Mouse (Mus musculus): Measurements from ENCODE around the gene Tbc1d8. TPM values are rescaled to one million over a fixed set of nuclear protein-coding genes. Genes with fewer than 3 reads are reported as not detected.

Tbc1d8 gene
- polyA plus RNA-seq, 1 experiment from 2014 or later: 11.7 TPM

- H3K9me3 ChIP-seq: 0 out of 2 replicates have a peak, but pooled peaks cover 4% of the 10 kb centered on the region
- peak overlapping the region; percentile 84 for H3K4me3 ChIP-seq
- peak overlapping the region; percentile 100 for H3K4me2 ChIP-seq
- WGBS: 72% methylated on average over 5 of the region's 5 CpGs
- H3K27ac ChIP-seq (replicated peaks): no peak overlapping the region
- H3K27me3 ChIP-seq (replicated peaks): 0 out of 2 replicates have a peak, but pooled peaks cover 4% of the 10 kb centered on the region
- no peak for ATAC-seq (ENCODE audit: extremely low read depth, insufficient number of reproducible peaks, low FRiP score, low TSS enrichment)
- peaks cover 32% of the 10 kb centered on the region for H3K4me1 ChIP-seq
- peak overlapping the region; percentile 91 for H3K9ac ChIP-seq
- 0 out of 2 replicates have a peak, but pooled peaks cover 4% of the 10 kb centered on the region for H3K36me3 ChIP-seq
These were observed 1.5 kb downstream of the Tbc1d8 start for GRCm38 (mm10) chr1:39477064-39477463.

GRCm38 (mm10) chr1:39476341-39476740, 2.2 kb downstream of the Tbc1d8 start:
- Histone ChIP-seq H3K27me3 (replicated peaks) (0 out of 2 replicates have a peak, but pooled peaks cover 4% of the 10 kb centered on the region), H3K27ac (replicated peaks) (no peak overlapping the region), H3K9ac (no peak overlapping the region), H3K4me2 (peak overlapping the region; percentile 100), H3K4me1 (peaks cover 38% of the 10 kb centered on the region), H3K36me3 (0 out of 2 replicates have a peak, but pooled peaks cover 4% of the 10 kb centered on the region), H3K4me3 (no peak overlapping the region), H3K9me3 (0 out of 2 replicates have a peak, but pooled peaks cover 4% of the 10 kb centered on the region)
- no peak for ATAC-seq (ENCODE audit: extremely low read depth, insufficient number of reproducible peaks, low FRiP score, low TSS enrichment)
- WGBS: 81% methylated on average over 1 of the region's 1 CpGs

GRCm38 (mm10) chr1:39474516-39474915, 4.0 kb downstream of the Tbc1d8 start:
- peaks cover 12% of the 10 kb centered on the region; the same call in 1 of the 2 replicates for H3K36me3 ChIP-seq
- no peak overlapping the region for H3K4me2 ChIP-seq
- H3K4me1 ChIP-seq: peaks cover 39% of the 10 kb centered on the region
- 0 out of 2 replicates have a peak, but pooled peaks cover 7% of the 10 kb centered on the region for H3K9me3 ChIP-seq
- 0 out of 2 replicates have a peak, but pooled peaks cover 4% of the 10 kb centered on the region for H3K27me3 ChIP-seq (replicated peaks)
- H3K4me3 ChIP-seq: no peak overlapping the region
- no peak overlapping the region for H3K9ac ChIP-seq
- no peak for ATAC-seq (ENCODE audit: extremely low read depth, insufficient number of reproducible peaks, low FRiP score, low TSS enrichment)
- no peak overlapping the region for H3K27ac ChIP-seq (replicated peaks)
- 77% methylated on average over 9 of the region's 9 CpGs for WGBS

- Histone ChIP-seq H3K27me3 (replicated peaks) (no peaks in the 10 kb centered on the region), H3K9ac (no peak overlapping the region), H3K4me2 (no peak overlapping the region), H3K27ac (replicated peaks) (no peak overlapping the region), H3K4me3 (no peak overlapping the region), H3K4me1 (peaks cover 20% of the 10 kb centered on the region), H3K36me3 (peaks cover 12% of the 10 kb centered on the region; the same call in 1 of the 2 replicates), H3K9me3 (0 out of 2 replicates have a peak, but pooled peaks cover 7% of the 10 kb centered on the region)
- 64% methylated on average over 9 of the region's 9 CpGs for WGBS
- no peak for ATAC-seq (ENCODE audit: extremely low read depth, insufficient number of reproducible peaks, low FRiP score, low TSS enrichment)
These were observed 7.2 kb downstream of the Tbc1d8 start for GRCm38 (mm10) chr1:39471298-39471902.

GRCm38 (mm10) chr1:39468982-39469381, 9.6 kb downstream of the Tbc1d8 start:
- 83% methylated on average over 7 of the region's 7 CpGs for WGBS
- Histone ChIP-seq H3K36me3 (peaks cover 8% of the 10 kb centered on the region; the same call in 1 of the 2 replicates), H3K9me3 (0 out of 2 replicates have a peak, but pooled peaks cover 4% of the 10 kb centered on the region), H3K27ac (replicated peaks) (no peak overlapping the region), H3K4me3 (no peak overlapping the region), H3K4me1 (peaks cover 32% of the 10 kb centered on the region), H3K9ac (no peak overlapping the region), H3K4me2 (no peak overlapping the region), H3K27me3 (replicated peaks) (no peaks in the 10 kb centered on the region)
- ATAC-seq (ENCODE audit: extremely low read depth, insufficient number of reproducible peaks, low FRiP score, low TSS enrichment): no peak

- ATAC-seq (ENCODE audit: extremely low read depth, insufficient number of reproducible peaks, low FRiP score, low TSS enrichment): no peak
- no peak overlapping the region for H3K9ac ChIP-seq
- H3K4me1 ChIP-seq: peaks cover 37% of the 10 kb centered on the region
- 0 out of 2 replicates have a peak, but pooled peaks cover 4% of the 10 kb centered on the region for H3K9me3 ChIP-seq
- H3K4me3 ChIP-seq: no peak overlapping the region
- WGBS: 73% methylated on average over 13 of the region's 13 CpGs
- H3K27me3 ChIP-seq (replicated peaks): no peaks in the 10 kb centered on the region
- no peak overlapping the region for H3K27ac ChIP-seq (replicated peaks)
- H3K4me2 ChIP-seq: no peak overlapping the region
- peaks cover 8% of the 10 kb centered on the region; the same call in 1 of the 2 replicates for H3K36me3 ChIP-seq
These were observed 12.0 kb downstream of the Tbc1d8 start for GRCm38 (mm10) chr1:39466526-39466925.

GRCm38 (mm10) chr1:39464760-39465159, 13.8 kb downstream of the Tbc1d8 start:
- ATAC-seq (ENCODE audit: extremely low read depth, insufficient number of reproducible peaks, low FRiP score, low TSS enrichment): no peak

GRCm38 (mm10) chr1:39462937-39463444, 15.6 kb downstream of the Tbc1d8 start:
- whole genome bisulfite sequencing: 84% methylated on average over 6 of the region's 6 CpGs
- H3K27me3 ChIP-seq (replicated peaks): no peaks in the 10 kb centered on the region
- peaks cover 36% of the 10 kb centered on the region for H3K4me1 ChIP-seq
- H3K36me3 ChIP-seq: no peaks in the 10 kb centered on the region
- no peak for ATAC-seq (ENCODE audit: extremely low read depth, insufficient number of reproducible peaks, low FRiP score, low TSS enrichment)
- H3K4me2 ChIP-seq: no peak overlapping the region
- no peak overlapping the region for H3K4me3 ChIP-seq
- no peaks in the 10 kb centered on the region for H3K9me3 ChIP-seq
- H3K27ac ChIP-seq (replicated peaks): peak overlapping the region; percentile 75
- no peak overlapping the region for H3K9ac ChIP-seq

More at GRCm38 (mm10) chr1:39464760-39465159, 13.8 kb downstream of the Tbc1d8 start:
- 83% methylated on average over 3 of the region's 3 CpGs for WGBS
- H3K4me1 ChIP-seq: peaks cover 36% of the 10 kb centered on the region
- no peak overlapping the region for H3K4me2 ChIP-seq
- no peak overlapping the region for H3K9ac ChIP-seq
- no peak overlapping the region for H3K4me3 ChIP-seq
- H3K27ac ChIP-seq (replicated peaks): peak overlapping the region; percentile 75; the same call in 1 of the 2 replicates
- H3K27me3 ChIP-seq (replicated peaks): no peaks in the 10 kb centered on the region
- H3K36me3 ChIP-seq: no peaks in the 10 kb centered on the region
- no peaks in the 10 kb centered on the region for H3K9me3 ChIP-seq

- WGBS: 89% methylated on average over 13 of the region's 13 CpGs
- Histone ChIP-seq H3K9me3 (no peaks in the 10 kb centered on the region), H3K4me1 (peaks cover 36% of the 10 kb centered on the region), H3K4me3 (no peak overlapping the region), H3K9ac (no peak overlapping the region), H3K36me3 (no peaks in the 10 kb centered on the region), H3K4me2 (no peak overlapping the region), H3K27ac (replicated peaks) (no peak overlapping the region), H3K27me3 (replicated peaks) (no peaks in the 10 kb centered on the region)
- ATAC-seq (ENCODE audit: extremely low read depth, insufficient number of reproducible peaks, low FRiP score, low TSS enrichment): no peak
These were observed 16.5 kb downstream of the Tbc1d8 start for GRCm38 (mm10) chr1:39462036-39462435.

- Histone ChIP-seq H3K4me2 (no peak overlapping the region), H3K4me3 (no peak overlapping the region), H3K4me1 (peaks cover 37% of the 10 kb centered on the region), H3K9ac (no peak overlapping the region), H3K27me3 (replicated peaks) (no peaks in the 10 kb centered on the region), H3K9me3 (no peaks in the 10 kb centered on the region), H3K27ac (replicated peaks) (no peak overlapping the region), H3K36me3 (no peaks in the 10 kb centered on the region)
- whole genome bisulfite sequencing: 75% methylated on average over 5 of the region's 5 CpGs
- no peak for ATAC-seq (ENCODE audit: extremely low read depth, insufficient number of reproducible peaks, low FRiP score, low TSS enrichment)
These were observed 18.1 kb downstream of the Tbc1d8 start for GRCm38 (mm10) chr1:39460495-39460894.

- no peaks in the 10 kb centered on the region for H3K36me3 ChIP-seq
- H3K4me2 ChIP-seq: no peak overlapping the region
- no peak overlapping the region for H3K4me3 ChIP-seq
- no peaks in the 10 kb centered on the region for H3K9me3 ChIP-seq
- no peak overlapping the region for H3K27ac ChIP-seq (replicated peaks)
- H3K27me3 ChIP-seq (replicated peaks): no peaks in the 10 kb centered on the region
- peaks cover 42% of the 10 kb centered on the region for H3K4me1 ChIP-seq
- ATAC-seq (ENCODE audit: extremely low read depth, insufficient number of reproducible peaks, low FRiP score, low TSS enrichment): no peak
- WGBS: 86% methylated on average over 13 of the region's 13 CpGs
- no peak overlapping the region for H3K9ac ChIP-seq
These were observed 20.4 kb downstream of the Tbc1d8 start for GRCm38 (mm10) chr1:39457887-39458874.

Data from heart, embryonic 13.5 days (tissue).